Mouse (Mus musculus) subcutaneous adipose tissue, adult 2 months (tissue): Measurements from ENCODE around the gene Gsto1. TPM values are rescaled to one million over a fixed set of nuclear protein-coding genes. Genes with fewer than 3 reads are reported as not detected.

Experiments used
- polyA plus RNA-seq: library from polyadenylated mRNA; depleted of rRNA; stranded (reverse); fragments of >200 nt; gene quantifications from 2 replicates; pipeline ENCODE4 v1.2.3, GENCODE M21; 2012; ENCODE audit warnings: low replicate concordance; rRNA removed

Gsto1 gene
- 86.8 and 226 TPM in 2 replicates for polyA plus RNA-seq

GRCm38 (mm10) chr19:47854796-47855783, at the start of gene Gsto1:
Gene Gsto1 (plus strand): TSS chr19:47854970.

GRCm38 (mm10) chr19:47865353-47865947, 10.7 kb downstream of the Gsto1 start, which contains the start of gene Gsto2:
Gene Gsto2 (plus strand): TSS chr19:47865534.

Other genes starting within 250 kb of the Gsto1 start
- 0.43 and 2.0 TPM in 2 replicates for gene Col17a1, start 162.9 kb upstream of the Gsto1 start, polyA plus RNA-seq
- 75.2 and 88.3 TPM in 2 replicates for gene Sfr1, start 123.3 kb upstream of the Gsto1 start, polyA plus RNA-seq
- 1.2 and 3.5 TPM in 2 replicates for gene Gsto2, start 10.6 kb downstream of the Gsto1 start, polyA plus RNA-seq
- gene Cfap43, start 64.3 kb downstream of the Gsto1 start, polyA plus RNA-seq, result 0.07 and 0.62 TPM in 2 replicates
- 3.1 and 7.5 TPM in 2 replicates for gene Itprip, start 64.3 kb downstream of the Gsto1 start, polyA plus RNA-seq
- gene Cfap58, start 82.7 kb downstream of the Gsto1 start, polyA plus RNA-seq, result not detected in 2 replicates